Mouse (Mus musculus) limb, embryonic 14.5 days (tissue): ENCODE results near the gene Mrpl38. TPM values are rescaled to one million over a fixed set of nuclear protein-coding genes. Genes with fewer than 3 reads are reported as not detected.
A peak's percentile ranks its signal among the peaks of the same experiment; 100 is the strongest.

Experiments used
- ATAC-seq: fragments of 200-750 bp; cut with Nextera tagmentation; 2 replicates; pipeline ENCODE4 v1.8.0; 2017; ENCODE audit warnings: low read depth, moderate number of reproducible peaks, moderate TSS enrichment; ENCODE audit not compliant: low FRiP score
- DNase-seq: peaks from one replicate; pipeline ENCODE4 v3.0.0-alpha.2; 2015; ENCODE audit warnings: low spot score
- H3K27ac ChIP-seq: fragments of 300-500 bp; sonication (generic); replicated peaks from 2 replicates; pipeline ENCODE4 v1.5.1; 2014; ENCODE audit warnings: low read depth, mild to moderate bottlenecking, low read length, moderate library complexity, mixed read lengths
- H3K27me3 ChIP-seq: fragments of 300-500 bp; sonication (generic); 2 replicates; pipeline ENCODE4 v1.6.1; 2014; ENCODE audit warnings: low read length, mixed read lengths; ENCODE audit not compliant: control insufficient read depth, insufficient read depth
- H3K36me3 ChIP-seq: fragments of 300-500 bp; sonication (generic); 2 replicates; pipeline ENCODE4 v1.6.1; 2014; ENCODE audit warnings: mild to moderate bottlenecking, low read length, moderate library complexity, mixed read lengths; ENCODE audit not compliant: control insufficient read depth, insufficient read depth
- H3K4me1 ChIP-seq: fragments of 300-500 bp; sonication (generic); 2 replicates; pipeline ENCODE4 v1.6.1; 2014; ENCODE audit warnings: antibody characterized with exemption, low read length, mixed read lengths; ENCODE audit not compliant: control insufficient read depth, insufficient read depth
- H3K4me2 ChIP-seq: fragments of 300-500 bp; sonication (generic); replicated peaks from 2 replicates; pipeline ENCODE4 v1.6.1; 2014; ENCODE audit warnings: low read depth, mild to moderate bottlenecking, low read length, moderate library complexity; ENCODE audit not compliant: severe bottlenecking
- H3K4me3 ChIP-seq: fragments of 300-500 bp; sonication (generic); replicated peaks from 2 replicates; pipeline ENCODE4 v1.5.1; 2014; ENCODE audit warnings: low read length
- H3K9ac ChIP-seq: fragments of 300-500 bp; sonication (generic); 2 replicates; pipeline ENCODE4 v1.6.1; 2014; ENCODE audit warnings: mild to moderate bottlenecking, low read depth, low read length, moderate library complexity; ENCODE audit not compliant: severe bottlenecking
- H3K9me3 ChIP-seq: fragments of 300-500 bp; sonication (generic); 2 replicates; pipeline ENCODE4 v1.6.1; 2016; ENCODE audit warnings: low read length; ENCODE audit not compliant: control insufficient read depth
- POLR2A ChIP-seq: fragments of 200-500 bp; IDR thresholded peaks from 2 replicates; pipeline ENCODE4 v1.8.0; 2012; ENCODE audit warnings: inconsistent platforms, mild to moderate bottlenecking, moderate library complexity, borderline replicate concordance; ENCODE audit not compliant: insufficient read depth, insufficient read length; ENCODE audit errors: extremely low read depth
- WGBS: fragments of 180-500 bp; shearing (Covaris S2); extraction: QIAGEN DNeasy Blood & Tissue Kit; methylation state at CpG from one replicate; pipeline ENCODE4 v1.1.7; 2014; 5-methylcytosine and 5-hydroxymethylcytosine counted together
- polyA plus RNA-seq, 2 experiments: library from polyadenylated mRNA; depleted of rRNA in 1 of 2; stranded (reverse) in 1 of 2; unstranded in 1 of 2; fragments of >200 nt; fragmentation: Nextera tagmentation in 1 of 2; extraction: Ambion mirVana in 1 of 2; gene quantifications; 2 replicates each; pipeline versions ENCODE4 v1.2.1 to v1.2.3; 2012 to 2014

Gene Mrpl38
- polyA plus RNA-seq, 2 experiments: 56.4 to 85.8 TPM

DNA sequence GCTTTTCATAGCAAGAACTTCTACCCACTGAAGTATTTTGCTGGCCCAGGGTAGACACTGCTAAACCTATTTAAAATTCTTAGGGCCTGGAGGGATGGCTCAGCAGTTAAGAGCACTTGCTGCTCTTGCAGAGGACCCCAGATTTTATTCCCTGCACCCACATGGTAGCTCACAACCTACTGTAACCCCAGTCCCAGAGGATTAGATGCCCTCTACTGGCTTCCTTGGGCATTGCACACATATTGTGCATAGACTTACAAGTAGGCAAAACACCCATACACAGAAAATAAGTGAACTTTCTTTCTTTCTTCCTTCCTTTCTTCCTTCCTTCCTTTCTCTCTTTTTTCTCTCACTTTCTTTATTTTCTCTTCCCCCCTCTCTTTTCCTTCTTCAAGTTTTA lies 20.8 kb downstream of the Mrpl38 start:
- Histone ChIP-seq H3K4me2 (no peak overlapping the region), H3K4me1 (no peaks in the 10 kb centered on the region), H3K9me3 (no peaks in the 10 kb centered on the region), H3K27me3 (no peaks in the 10 kb centered on the region), H3K36me3 (no peaks in the 10 kb centered on the region), H3K27ac (peak overlapping the region; percentile 39; the same call in 1 of the 2 replicates), H3K4me3 (no peak overlapping the region), H3K9ac (no peak overlapping the region)
- no peak for TF ChIP-seq POLR2A
- no peak for DNase-seq
- no peak for ATAC-seq

DNA sequence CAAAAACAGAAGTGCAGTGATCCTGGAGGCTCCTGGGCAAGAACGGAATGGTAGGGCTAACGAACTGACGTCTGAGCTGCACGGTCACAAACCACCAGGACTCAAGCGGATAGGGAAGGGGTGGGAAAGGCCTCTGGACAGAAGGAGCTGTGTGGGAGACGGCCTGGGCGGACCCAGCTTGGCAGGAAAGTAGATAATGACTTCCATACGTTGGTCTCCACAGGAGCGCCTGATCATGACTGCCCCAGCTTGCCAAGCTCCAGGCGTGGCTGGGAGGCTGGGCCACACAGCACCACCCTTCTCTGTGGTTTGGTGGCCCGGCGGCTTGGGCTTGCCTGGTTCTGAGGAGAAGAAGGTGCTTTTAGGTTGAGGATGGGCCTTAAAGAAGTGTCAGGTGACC lies 21.4 kb downstream of the Mrpl38 start:
- no peak overlapping the region for H3K9ac ChIP-seq
- ATAC-seq: 0 out of 2 replicates have a peak, but pooled peaks have one; percentile 70

DNA sequence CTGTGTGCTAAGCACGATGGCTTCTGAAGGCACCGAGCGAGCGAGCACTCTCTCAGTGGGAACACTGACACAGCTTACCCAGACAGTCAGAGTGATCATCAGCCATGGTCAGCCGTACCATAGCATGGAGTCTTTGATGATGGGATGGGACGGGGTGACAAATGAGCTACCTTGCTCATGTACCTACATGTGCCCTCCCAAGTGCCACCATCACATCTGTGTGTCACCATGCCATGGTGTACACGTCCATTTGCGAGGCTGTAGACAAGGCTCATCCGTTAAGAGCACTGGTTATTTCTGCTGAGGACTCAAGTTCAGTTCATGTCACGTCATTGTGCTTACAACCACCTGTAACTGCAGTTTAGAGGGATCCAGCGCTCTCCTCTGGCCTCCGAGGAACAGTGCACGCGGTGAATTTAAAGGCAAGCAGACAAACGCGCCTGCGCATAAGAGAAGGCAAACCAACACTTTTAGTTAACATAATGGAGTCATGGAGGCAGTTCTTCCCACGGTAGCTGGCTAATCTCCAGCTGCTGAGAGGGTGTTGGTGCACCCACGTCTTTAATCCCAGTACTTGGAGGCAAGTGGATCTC lies 27.0 kb downstream of the Mrpl38 start:
- TF ChIP-seq POLR2A: no peak
- 82% methylated on average over 19 of the region's 19 CpGs for WGBS
- no peak overlapping the region for H3K27ac ChIP-seq
- H3K4me3 ChIP-seq: no peak overlapping the region
- no peak overlapping the region for H3K9ac ChIP-seq
- H3K9me3 ChIP-seq: no peaks in the 10 kb centered on the region
- H3K36me3 ChIP-seq: no peaks in the 10 kb centered on the region
- DNase-seq: no peak
- H3K4me2 ChIP-seq: no peak overlapping the region
- no peak for ATAC-seq
- peaks cover 22% of the 10 kb centered on the region for H3K4me1 ChIP-seq
- H3K27me3 ChIP-seq: peaks cover 46% of the 10 kb centered on the region

More for the DNA sequence above, 21.4 kb downstream of the Mrpl38 start:
- Histone ChIP-seq H3K27me3 (no peaks in the 10 kb centered on the region), H3K4me1 (no peaks in the 10 kb centered on the region), H3K4me3 (no peak overlapping the region), H3K36me3 (no peaks in the 10 kb centered on the region), H3K4me2 (no peak overlapping the region), H3K9me3 (no peaks in the 10 kb centered on the region), H3K27ac (peak overlapping the region; percentile 39; the same call in 1 of the 2 replicates)
- no peak for TF ChIP-seq POLR2A
- WGBS: 31% methylated on average over 12 of the region's 12 CpGs
- no peak for DNase-seq

DNA sequence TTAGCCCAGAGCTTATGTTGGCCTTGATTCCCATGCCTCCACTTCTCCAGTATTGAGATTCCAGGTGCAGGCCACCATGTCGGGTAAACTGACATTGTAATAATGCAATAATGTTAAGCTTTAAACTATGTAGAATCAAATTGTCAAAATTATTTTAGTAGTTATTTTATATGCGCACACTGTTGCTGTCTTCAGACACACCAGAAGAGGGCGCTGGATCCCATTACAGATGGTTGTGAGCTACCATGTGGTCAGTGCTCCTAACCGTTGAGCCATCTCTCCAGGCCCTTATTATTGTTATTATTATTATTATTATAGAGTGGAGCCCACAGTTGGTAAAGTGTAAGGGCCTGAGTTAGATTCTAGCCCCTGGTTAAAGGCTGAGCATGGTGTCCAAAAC lies 27.6 kb downstream of the Mrpl38 start:
- Histone ChIP-seq H3K9me3 (no peaks in the 10 kb centered on the region), H3K27ac (no peak overlapping the region), H3K4me3 (0 out of 2 replicates have a peak overlapping the region, but pooled peaks have one; percentile 52), H3K27me3 (peaks cover 48% of the 10 kb centered on the region), H3K4me2 (peak overlapping the region; percentile 69; the same call in 1 of the 2 replicates), H3K4me1 (peaks cover 27% of the 10 kb centered on the region), H3K36me3 (no peaks in the 10 kb centered on the region), H3K9ac (no peak overlapping the region)
- TF ChIP-seq POLR2A: no peak
- no peak for DNase-seq
- no peak for ATAC-seq
- WGBS: 79% methylated on average over 4 of the region's 4 CpGs

DNA sequence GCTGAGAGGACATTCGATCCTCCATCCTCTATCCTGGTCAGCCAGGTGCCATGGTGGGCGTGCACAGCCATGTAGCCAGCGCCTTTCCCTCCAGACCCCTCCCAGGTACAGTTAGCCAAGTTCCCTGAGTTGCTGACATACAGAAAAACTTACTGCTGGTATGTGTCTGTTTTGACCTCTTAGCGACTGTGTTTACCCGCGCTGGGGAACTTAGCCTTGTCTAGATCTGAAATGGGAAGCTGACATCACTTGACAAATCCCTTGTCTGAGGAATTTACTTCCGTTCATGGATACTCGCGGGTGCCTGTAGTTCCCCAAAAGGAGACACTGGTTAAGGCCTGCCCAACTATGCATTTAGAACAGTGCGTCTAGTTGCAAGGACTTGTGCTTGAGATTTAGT lies 28.1 kb downstream of the Mrpl38 start:
- DNase-seq (no peak), ATAC-seq (no peak)
- Histone ChIP-seq H3K27me3 (peaks cover 48% of the 10 kb centered on the region), H3K27ac (0 out of 2 replicates have a peak overlapping the region, but pooled peaks have one; percentile 3), H3K4me3 (peak overlapping the region; percentile 52), H3K9me3 (no peaks in the 10 kb centered on the region), H3K4me2 (peak overlapping the region; percentile 69), H3K4me1 (peaks cover 28% of the 10 kb centered on the region), H3K9ac (peak overlapping the region; percentile 61), H3K36me3 (no peaks in the 10 kb centered on the region)
- no peak for TF ChIP-seq POLR2A
- WGBS: 25% methylated on average over 10 of the region's 10 CpGs
